Mouse (Mus musculus) cerebellum, adult 11-12 months (tissue): ENCODE measurements around the gene Actn2.

Experiments used
- DNase-seq: peaks from one replicate; pipeline ENCODE4 v3.0.0; 2022

Actn2 gene

DNA sequence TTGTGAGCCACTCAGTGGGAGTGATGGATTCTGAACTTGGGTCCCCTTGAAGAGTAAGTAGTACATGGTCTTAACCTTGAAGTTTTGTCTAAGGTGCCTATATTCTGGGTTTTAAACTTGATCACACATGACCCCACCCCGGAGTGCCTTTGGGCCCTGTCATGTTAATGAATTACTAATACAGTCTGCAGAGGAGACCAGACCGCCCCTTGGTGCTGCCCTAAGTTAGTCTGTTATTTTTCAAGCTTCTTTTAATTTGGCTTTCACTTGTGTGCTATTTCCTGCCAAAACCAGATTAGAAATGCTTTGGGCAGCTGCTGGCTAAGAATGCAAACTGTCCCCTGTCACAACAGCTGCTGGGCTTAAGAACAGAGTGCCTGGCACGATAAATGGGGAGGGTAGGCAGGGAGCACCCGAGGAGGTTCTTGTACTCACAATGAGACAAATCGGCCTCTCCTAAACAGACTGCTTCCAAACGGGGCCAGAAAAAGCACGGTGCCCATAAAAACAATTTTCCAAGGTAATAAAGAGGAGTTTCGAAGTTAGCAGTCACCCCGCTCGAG is 28.5 kb downstream of the Actn2 start:
- DNase-seq: no peak

DNA sequence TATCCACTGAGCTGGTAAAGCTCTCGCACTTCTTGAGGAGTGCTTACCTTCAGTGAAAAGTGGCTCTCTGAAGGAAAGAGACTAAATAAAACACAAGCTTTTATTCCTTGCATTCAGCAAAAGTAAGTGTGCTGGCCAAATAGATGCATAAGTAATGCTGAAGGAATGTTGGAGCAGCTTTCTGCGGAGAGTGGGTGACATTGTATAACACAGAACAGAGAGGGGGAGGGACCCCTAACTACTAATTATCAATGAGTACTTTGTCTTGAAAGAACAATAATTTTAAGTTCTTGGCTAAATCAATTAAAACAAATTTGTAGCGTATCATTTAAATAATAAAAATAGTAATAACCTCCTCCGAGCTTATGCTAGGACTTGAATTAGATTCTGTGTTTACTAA is 29.2 kb downstream of the Actn2 start:
- no peak for DNase-seq

DNA sequence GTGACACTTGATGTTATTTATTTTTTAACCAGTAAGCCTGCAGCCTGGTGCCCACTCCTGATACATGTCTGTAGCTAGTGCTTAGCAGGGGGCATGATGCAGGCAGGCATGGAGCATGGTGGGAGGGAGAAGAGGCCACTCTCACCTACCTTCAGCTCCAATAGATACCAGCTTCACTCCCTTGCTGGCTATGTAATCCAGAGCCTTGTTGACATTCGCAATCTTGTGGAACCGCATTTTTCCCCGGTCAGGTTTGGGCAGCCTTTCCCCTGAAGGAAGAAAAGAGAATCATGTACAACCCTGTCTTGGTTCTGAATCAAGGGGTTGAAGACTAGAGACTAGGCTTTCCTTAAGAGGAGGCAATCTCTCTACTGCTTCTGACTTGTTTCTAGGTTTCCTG is 31.1 kb downstream of the Actn2 start:
- no peak for DNase-seq

DNA sequence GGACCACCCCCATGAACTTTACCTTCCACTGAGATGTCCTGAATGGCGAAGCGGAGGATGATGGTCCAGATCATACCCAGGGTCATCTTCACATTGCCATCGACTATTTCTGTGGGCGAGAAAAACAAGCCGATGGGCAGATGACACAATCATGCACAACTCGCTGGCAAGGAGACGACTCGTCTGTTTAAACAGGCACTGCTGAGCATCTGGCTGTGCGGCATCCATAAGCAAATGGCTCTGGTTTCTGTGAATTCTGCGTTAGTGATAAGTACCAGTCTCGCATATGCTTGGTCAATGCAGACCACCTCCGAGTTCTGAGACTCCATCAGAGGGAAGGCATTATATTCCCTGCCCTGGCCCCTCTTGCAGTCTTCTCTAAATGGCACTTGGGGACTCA is 31.7 kb downstream of the Actn2 start:
- no peak for DNase-seq

DNA sequence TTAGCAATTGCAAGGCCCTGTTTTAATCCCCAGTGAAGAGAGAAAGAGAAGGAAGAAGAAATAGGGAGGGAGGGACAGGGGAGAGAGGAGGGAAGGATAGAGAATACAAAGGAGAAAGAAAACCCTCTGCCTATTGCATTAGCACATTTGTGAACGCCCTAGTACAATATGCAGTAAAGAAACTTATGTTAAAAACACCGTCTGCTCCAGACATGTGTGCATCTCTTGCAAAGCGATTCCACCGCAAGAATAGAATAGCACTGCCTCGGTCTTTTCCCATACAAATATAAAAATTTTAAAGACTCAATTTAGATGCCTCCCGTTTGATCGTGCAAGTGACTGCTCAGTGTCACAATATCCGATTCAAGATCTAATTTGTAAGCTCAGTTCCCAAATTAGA is 32.1 kb downstream of the Actn2 start:
- DNase-seq: no peak

DNA sequence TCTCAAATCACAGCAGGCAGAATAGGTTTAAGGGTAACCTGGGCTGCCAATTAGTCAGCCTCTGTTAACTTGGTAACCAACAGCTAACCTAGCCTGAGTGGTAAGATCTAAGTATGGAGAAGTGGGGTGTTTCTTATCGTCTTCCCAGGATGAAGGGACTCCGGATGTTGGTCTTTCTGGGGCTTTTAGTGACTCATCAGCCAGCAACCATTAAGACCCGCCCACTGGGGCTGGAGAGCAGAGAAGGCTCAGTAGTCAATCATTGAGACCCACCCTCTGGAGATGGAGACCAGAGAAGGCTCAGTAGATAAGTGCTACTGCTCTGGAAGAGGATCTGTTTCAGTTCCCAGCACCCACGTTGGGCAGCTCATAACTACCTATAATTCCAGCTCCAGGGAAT is 33.3 kb downstream of the Actn2 start:
- DNase-seq: no peak

DNA sequence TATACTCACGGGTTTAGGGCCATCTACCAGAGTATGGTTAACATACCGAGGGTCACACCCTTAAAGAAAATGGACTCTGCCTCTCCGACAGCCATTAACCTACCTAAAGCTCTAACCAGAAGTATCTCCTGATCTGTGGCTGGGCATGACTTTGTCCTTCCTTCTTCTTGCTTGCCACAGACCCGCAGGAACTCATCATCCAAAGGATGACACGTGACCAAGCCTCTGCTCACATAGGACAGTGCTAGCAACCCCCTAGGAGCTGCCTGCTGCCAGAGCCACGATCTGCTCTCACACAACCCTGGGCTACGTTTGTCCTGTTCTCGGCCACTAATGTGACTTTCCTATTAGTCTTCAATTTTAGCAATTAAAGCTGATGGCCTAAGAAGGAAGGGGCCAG is 35.0 kb downstream of the Actn2 start:
- no peak for DNase-seq

DNA sequence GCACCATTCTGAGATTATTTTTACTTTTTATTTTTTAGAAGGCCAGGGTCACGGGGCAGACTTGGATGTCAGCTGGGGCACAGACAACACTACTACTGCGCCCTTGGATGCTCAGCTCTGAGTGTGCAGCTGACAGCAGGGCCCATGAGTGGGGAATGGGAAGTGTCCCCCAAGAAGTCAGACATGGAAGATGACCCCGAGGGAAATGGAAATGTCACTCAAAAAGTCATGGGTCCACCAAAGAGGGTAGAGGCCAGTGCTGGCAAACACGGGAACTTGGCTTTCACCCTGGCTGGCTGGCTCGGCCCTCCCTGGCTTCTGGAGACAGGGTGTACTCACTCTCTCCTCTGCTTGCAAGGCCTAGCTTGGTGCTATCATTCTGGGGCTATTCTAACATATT is 35.6 kb downstream of the Actn2 start:
- no peak for DNase-seq

DNA sequence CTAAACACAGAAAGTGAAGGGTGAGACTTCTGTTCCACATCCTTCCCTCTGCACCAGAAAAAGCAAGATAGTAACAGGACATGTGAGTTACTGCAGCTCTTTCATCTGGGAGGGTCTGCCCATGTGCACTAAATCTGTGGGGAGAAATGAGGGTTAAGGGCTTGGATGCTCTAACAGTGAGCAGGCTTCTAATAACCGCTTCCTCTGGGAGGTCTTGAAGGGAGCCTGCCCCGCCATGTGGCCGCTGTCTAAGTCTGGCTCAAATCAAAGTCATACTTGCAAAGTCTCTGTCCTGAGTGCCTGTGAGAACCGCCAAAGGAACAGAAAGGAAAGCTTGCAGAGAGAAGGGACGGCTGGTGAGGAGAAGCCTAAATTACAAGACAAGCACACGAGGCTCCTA is 42.8 kb downstream of the Actn2 start:
- no peak for DNase-seq

DNA sequence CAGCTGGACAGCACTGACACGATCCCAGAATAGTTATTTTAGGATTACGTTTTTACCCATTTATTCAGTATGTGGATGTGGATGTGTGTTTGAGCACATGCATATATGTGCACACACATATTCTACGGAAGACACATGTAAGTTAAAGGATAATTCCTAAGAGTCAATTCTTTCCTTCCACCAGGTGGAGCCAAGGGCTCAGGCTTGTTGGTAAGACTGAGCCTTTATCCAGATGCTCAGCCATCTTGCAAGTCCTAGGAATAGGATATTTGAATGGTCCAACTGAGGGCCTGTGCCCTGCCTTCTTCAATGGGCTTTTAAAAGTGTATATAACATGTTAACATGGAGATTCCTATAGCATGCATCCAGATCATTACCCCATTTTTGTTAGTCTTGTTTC is 43.9 kb downstream of the Actn2 start:
- no peak for DNase-seq

DNA sequence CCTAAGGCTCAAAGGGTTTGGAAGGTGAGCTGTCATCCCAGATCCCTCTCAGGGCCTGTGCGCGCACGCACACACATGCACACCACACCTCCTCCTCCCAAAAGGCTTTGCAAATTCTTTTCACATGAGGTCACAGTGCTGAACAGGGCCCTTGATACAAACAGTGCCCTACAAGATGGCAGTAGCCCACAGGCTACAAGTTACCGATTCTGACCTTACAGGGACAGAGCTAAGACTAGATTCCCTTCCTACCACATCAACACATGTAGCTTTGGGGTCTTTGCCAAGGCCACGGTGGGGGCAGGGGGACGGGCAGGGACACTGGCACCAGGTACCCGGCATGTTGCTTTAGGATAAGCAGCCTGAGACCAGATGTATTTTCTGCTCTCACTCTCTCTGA is 46.8 kb downstream of the Actn2 start:
- no peak for DNase-seq

DNA sequence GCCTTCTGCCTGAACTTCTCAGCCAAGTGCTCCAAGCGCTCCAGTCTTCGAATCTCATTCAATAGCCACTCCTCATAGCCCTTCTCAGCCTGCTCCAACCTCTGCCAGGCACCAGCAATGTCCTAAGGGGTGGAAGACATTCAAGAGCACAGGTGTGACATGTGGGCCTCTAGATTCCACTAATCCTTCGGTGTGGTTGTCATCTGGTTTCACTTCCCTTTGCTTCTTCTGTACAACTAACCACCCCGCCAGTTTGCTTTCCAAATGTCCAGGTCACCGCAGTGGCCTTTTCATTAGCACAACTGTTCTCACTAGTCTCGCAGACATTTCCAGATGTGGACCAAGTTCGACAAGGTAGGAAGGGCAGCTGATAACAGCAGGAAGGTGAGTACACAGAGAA is 49.9 kb downstream of the Actn2 start:
- DNase-seq: no peak

DNA sequence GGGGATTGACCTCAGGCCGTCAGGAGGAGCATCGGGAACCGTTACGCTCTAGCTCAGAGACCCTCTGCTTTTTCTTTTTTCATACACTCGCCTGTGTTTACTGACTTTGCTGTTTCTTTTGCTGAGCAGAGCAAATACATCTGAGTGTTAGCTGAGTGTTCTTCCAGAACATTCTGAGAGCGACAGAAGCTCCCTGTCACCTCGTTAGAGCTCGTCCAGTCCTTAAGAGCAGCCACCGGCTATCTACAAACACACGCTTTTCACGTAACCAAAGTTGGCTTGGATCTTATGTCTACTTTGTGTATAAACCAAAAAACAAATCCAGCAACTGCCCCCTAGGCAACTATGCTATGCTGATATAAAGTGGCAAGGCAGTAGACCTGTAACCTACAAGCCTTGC is 56.0 kb downstream of the Actn2 start:
- no peak for DNase-seq

DNA sequence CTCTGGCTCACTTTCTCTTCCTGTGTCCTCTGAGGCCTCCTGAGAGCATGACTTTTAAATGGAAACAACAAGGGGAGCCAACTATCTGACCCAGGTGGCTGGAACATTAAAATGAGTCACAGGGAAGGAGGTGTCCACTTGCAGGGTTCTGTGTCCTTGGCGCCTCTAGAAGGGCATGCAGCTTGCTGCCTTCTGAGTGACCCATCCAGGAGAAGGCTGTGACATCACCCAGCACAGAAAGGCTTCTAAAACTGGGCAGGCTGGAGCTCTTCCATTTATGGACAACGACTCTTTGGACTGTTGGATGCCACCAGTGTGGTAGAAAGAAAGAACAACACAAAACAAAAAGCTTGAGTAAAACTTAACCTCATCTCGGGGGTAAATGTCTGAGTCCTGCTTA is 56.7 kb downstream of the Actn2 start:
- no peak for DNase-seq

DNA sequence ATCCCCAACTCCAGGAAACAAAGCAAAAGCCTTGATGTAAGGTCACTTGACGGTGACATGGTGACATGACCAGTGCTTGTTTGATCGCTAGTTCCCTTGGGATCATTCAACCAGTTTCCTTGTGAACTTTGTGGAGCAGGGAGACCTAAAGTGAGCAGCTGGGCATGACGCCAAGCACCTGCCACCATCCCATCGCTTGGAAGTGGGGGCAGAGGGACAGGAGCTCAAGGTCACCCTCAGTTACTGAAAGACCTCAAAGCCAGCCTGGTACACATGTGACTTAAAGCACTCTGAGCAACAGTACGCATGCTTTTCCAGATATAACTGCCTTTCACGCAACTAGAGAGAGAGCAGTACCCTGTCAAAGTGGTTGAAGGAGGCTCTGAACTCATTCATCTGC is 65.8 kb downstream of the Actn2 start:
- no peak for DNase-seq

DNA sequence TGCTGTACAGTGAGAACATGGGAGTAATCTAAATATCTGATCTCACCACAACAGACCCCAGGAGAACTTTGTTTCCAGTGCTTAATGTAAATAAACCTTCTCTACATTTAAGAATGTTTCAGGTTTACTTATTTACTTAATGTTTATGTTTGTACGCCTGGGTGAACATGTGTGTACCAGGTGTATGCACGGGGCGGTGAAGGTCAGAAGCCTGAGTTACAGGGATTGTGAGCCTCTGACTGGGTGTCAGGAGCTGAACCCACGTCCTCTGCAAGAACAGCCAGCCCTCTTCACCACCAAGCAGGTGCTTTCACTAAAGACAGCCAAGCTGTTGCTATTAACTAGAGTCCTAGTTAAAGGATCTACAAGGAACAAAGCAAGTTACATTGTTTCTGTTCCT is 66.3 kb downstream of the Actn2 start:
- DNase-seq: no peak

DNA sequence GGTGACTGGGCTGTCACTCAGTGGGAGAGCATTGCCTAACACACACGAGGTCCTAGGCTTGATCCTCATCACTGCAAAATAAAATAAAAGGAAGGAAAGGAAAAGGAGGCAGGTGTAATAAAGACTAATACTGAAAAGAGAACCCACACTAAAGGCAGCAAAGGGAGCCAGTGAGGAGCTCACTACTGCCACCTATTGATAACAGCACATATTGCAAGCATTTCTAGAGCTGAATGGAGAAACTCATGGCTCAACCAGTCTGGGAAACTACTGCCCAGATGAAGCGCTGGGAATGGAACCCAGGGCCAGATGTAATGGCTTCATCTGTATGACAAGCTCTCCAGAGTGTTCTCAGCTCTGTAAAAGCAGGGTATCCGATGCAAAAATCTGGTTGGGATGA is 67.6 kb downstream of the Actn2 start:
- no peak for DNase-seq

DNA sequence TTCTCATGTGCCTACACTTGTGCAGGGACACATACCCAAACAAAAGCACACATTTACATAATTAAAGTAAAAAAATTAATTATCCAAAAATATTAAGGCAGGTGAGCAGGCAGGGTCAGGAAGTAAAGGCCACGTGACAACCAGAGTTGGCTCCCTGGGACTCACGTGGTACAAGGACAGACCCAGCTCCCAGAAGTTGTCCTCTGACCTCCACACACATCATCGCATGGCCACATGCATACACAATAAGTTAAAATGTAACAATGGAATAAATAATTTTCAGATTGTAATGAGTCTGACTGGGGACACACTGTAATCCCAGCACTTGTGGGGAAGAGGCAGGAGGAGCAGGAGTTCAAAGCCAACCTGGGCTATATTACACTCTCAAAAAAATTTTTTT is 72.6 kb downstream of the Actn2 start:
- DNase-seq: no peak

DNA sequence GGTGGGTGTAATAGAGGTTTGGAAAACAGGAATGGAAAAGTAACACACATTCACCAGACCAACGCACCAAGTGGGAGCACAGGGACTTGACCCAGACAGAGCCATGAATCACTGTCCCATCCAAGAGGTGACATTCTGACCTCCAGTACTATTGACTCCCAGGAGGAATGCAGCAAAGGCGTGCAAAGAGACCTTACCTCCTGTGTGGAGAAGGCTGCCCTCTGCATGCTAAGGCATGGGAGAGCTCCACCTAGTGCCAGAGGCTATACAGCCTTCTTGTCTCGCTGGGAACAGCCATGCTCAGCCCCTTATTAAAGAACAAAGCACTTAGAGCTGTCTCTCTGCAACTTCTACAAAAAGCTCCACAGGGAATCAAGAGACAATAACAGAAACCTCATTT is 73.5 kb downstream of the Actn2 start:
- DNase-seq: no peak

DNA sequence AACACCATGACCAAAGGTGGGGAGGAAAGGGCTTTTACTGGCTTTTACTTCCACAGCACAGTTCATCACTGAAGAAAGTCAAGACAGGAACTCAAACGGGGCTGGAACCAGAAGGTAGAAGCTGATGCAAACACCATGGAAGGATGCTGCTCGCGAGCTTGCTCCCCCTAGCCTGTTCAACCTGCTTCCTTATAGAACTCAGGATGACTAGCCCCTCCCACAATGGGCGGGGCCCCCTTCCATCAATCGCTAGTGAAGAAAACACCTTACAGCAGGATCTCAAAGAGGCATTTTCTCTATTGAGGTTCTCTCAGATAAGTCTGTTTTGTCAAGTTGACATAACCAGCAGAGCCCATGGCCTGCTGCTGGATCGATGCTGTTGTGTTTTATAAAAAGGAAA is 76.6 kb downstream of the Actn2 start:
- DNase-seq: no peak

DNA sequence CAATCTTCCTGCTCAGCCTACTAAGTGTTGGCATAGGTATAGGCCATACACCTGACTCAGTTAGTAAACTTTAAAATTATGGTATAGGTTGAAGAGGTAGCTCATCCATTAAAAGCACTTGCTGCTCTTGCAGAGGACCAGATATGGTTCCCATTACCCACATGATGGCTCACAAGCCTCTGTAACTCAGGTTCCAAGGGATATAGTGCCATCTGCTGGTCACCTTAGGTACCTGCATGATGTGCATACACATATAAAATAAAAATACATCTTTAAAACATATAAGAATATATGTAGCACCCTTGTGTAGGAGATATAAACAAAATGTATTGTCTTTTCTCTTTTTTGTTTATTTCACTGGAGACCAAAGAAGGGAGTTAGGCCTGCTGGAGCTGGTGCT is 79.1 kb downstream of the Actn2 start:
- no peak for DNase-seq

DNA sequence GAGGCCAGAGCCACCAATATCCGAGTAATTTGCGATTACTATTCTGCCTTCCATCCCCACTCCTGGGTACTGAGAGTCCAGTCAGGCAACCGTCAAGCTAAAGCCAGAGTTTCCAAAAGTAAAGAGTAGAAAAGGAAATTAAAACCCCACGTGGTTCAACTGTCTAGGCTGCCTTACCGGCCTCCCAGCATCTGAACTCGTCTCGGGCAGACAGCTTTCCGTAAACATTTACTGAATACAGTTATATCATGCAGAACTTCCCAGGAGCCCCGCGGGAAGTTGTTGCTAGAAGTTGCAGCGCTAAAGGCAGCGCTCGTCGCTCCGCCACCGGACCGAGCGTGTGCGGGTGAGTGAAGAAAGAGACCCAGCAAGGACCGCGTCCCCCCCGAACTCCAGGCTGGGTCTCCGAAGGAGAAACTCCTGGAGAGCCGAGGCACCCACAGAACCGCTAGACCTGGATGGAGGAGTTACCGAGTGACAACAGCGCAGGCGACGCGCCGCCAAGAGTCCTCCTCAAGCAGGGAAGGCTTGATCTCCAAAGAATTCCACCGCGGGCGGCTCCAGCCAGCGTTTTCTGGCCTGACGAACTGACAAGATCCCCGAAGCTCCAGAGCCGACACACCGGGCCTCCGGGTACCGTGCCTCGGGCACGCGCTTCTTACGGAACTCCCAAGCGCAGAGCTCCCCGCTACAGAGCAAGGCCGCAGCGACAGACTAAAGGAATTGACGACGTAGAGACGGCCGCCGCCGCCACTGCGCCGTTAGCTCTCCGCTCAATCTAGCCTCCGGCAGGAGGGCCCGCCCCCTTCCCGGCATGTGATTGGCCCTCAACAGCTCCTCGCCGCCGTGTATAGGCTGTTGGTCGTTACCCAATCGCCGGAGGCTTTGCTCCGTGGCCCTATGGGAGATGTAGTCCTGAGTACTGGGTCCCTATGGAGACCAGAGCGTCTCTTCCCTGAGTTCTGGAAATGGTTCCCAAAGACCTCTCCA is 82.9 kb downstream of the Actn2 start, which contains the start of gene Mtr:
Gene Mtr, minus strand, starts transcription at position 723 of the 990 bp plus-strand sequence.
- DNase-seq: peak; percentile 96

DNA sequence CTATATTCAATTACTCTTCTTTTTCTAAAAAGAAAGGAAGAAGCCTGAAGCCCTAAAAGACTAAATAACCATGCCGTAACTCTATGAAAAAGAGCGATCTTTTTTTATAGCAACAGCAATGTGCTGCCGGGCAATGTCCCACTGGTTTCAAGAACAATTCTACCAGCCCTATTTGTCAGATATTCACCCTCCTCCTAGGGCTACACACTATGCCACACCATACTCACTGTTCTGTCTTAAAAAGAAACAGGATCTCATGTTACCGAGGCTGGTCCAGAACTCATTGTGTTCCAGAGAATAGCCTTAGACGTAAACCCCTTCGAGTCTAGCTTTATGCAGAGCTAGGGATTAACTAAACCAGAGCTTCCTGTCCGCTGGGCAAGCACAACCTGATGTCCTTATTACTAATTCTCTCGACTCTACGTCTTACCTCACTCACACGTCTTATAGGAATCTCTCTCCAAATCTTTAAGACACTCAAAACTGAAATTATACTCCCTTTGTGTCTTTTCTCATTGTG is 83.6 kb downstream of the Actn2 start:
- no peak for DNase-seq

DNA sequence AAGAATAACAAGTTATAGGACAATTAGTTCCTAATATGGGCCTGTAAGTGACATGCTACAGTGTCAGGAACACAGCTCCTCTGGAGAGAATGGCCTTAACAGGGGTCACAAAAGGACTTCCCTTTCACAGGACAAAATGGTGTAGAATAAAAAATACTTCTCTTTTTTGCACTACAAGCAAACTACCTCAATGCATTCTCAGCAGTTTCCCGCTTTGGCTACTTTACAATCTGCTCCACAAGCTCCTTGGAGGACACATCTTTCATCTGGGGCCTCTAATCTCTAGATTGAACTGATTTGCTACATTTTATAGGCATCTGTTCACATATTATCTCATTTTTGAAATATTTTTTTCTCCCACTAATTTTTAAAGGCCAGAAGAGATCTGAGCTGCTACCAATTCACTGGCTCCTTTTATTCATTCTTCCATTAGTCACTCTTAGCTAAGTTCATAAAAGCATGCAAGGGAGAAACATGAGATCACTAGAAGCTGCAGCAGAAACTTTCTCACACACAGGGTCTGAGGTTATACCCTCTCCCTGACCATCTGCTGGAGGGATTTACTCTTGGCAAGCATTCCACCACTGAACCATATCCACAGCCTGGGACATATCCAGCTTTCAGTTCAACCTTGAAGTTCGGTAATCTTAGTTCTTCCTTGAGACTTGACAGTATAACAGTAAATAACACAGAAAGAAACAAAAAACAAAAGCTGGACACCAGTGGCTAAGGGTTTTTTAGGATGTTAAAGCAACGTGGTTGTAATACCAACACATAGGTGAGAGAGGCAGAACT is 84.5 kb downstream of the Actn2 start:
- no peak for DNase-seq
